Mouse (Mus musculus) kidney, adult 9 months (tissue): ENCODE measurements at regions not wholly inside any gene's neighbourhood (a gene's known extent, or its start where the extent isn't known, plus 50 kb on each side); places are given as distances from the start of the nearest gene placed in this dataset.
A peak's percentile ranks its signal among the peaks of the same experiment; 100 is the strongest.
"Not testable (repeated sequence)": the region's sequence is repeated elsewhere in the genome, so short reads cannot be mapped to it uniquely, and the experiment has no call there.

Experiments used
- DNase-seq: peaks from one replicate; pipeline ENCODE4 v3.0.0; 2022

DNA sequence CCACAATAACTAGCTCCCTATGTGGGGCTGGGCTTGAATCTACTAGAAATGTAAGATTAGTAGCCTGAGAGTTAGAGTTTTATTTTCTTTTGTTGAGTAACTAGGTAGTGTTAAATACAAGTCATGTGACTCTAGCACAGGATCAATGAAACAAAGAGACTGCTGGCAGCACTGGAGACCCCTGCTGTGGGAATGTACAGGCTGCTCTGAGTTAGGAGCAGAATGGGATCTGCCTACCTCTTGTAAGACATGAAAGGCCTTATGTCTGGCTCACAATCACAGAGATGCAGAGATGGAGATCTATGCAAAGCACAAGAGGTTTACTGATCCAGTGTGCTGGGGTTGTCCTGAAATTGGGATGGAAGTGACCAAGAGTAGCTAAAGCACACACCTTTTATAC is 193.9 kb upstream of the Kcnmb2 start:
- DNase-seq = not testable (repeated sequence)

DNA sequence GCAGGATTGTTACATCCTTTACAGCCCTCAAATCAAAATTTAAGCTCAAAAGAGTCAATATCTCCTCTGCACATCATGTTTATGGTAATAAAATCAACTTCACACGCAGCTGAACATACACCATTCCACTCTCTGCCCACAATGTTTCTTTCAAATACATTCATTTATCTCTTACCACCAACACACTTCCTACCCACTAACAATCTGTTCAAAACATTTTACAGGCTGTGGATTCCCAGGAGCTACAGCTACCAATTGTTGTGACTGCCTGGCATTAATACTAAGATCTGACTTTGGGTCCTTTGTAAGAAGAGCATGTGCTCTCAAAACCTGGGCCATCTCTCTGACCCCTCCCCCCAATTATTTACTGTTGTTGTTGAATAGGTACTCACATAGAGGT is 161.0 kb upstream of the Kcnmb2 start:
- no peak for DNase-seq

DNA sequence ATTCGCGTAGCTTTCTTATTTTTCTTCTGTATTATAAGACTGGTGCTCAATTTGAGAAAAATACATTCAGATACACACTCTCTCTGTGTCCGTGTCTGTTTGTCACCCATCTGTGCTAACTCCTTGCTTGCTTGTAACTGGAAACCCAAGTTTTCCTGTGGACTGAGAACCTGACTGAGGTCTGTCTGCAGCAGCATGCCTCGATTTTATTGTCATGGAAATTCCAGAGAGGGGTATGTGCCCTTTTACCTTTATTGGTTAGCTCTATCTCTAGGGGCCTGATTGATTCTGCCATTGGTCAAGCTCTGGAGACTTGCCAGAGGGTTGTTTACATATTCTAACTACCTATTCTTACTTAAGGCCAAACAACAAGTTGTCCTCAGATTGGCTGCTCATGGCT is 146.4 kb upstream of the Kcnmb2 start:
- DNase-seq = no peak

DNA sequence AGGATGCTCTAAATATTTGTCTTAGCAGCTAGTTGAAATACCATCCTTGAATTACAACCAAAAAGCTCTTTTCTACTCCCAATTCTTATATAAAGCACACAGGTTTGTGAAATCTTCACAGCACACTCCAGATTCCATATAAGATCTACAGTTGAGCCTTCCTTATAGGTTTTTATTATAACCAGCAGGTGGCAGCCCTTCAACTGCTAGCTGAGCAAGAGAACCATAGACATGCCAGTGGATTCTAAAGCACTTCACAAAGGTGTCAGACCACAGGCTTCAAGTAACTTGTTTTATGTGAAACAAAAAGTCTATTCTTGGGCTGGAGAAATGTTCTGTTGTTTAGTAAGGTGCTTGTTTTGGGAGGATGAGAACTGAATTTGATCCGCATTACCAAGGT is 133.1 kb upstream of the Kcnmb2 start:
- peak; percentile 16 for DNase-seq

DNA sequence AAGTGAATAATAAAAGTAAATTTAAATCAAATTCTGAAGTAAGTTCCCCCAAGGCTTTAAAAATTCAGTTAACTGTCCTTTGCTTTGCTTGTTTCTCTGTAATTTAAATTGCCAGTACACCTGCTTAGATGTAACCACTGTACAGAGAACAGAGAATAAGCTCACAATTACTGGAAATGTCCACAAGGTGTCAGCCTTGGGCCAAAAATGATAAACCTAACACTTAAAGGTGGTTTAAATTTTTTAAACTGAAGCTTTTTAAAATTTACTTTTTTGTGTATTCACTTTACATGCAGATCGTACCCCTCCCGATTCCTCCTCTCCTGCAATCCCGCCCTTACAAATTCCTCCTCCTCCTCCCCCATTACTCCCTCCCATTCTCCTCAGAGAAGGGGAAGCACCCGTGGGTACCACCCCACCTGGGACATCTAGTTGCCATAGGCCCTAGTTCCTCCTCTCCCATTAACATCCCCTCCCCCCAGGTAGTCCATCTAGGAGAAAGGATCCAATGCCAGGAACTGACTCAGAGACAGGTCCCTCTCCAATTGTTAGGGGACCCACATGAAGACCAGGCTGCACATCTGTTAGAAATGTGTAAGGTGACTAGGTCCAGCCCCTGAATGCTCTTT is 111.9 kb upstream of the Kcnmb2 start:
- peak; percentile 42 for DNase-seq

DNA sequence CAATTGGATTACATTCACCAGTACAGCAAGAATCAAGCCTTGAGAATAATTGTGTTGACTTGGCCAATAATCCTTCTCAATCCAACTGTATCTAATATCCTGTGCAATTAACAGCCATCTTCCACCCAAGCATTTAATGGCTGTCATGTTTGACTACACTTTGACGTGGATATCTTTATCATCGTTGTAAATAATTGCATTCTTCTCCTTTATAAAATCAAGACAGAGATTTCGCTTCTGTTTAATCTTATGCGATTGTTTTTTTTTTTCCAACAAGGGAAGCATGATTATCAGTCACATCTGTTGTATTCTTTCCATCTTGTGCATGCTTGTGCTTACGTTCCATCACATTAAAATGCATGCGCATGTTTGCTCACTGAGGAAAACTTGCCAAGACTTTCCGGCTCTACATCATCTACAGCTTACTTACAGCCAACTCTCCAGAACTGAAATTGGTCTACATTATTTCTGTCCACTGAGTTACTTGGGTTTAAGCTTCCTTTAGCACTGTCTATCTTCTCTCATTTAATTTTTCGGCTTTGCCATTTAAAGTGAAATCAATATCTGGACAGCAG is 108.8 kb upstream of the Kcnmb2 start:
- DNase-seq = no peak

DNA sequence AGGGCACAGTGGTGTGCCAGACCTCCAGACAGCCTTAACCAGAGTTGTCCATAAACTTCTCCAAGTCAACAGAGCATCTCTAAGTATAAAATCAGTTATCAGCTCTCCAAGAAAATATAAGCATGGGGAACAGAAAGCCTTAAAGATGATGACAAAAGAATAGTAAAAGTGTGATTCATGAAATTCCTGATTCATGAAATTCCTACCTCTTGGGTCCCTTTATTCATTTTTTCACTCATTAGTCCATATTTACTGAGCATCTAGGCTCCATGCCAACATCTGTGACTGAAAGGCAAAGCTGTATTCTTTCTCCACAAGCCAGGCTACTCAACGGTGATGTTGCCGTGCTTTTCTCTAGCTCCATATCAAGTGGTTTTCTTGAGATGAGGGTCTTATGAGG is 105.7 kb upstream of the Kcnmb2 start:
- no peak for DNase-seq

DNA sequence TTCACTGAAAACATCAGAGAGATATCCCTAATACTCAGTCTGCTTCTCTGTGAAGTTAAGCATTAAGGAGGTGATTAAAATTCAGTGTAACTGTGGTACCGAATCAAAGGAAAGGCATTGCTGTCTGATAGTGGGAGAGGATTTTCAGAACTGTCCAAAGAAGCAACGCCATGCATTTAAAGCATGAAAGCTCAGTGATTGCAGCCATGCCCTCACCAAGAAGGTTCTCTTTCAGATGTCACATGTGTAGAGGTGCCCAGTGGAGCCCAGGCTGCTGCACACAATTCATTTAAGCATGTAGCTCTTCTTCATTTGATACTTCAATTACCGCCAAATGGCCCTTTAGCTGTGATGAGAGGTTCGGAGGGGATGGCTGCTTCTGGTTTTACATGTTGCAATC is 103.1 kb upstream of the Kcnmb2 start:
- DNase-seq = no peak

DNA sequence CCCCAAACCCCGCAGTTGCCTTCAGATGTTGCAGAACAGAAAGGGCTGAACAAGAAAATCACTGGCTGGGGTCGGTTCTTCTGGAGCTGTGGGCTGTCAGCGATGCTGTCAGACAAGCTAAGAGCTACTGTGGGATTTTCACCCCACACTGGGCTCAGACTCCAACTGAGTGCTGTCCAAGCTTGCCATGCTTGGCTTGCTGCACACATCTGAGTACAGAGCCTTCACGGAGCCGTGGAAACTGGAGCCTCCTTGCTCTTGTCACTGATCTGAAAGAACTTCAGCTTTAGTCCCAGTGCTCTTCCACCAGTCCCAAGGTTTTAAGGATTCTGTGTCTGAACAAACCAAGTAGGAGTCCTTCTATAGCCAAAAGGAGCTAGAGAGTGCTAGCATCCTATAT is 98.3 kb upstream of the Kcnmb2 start:
- DNase-seq = no peak

DNA sequence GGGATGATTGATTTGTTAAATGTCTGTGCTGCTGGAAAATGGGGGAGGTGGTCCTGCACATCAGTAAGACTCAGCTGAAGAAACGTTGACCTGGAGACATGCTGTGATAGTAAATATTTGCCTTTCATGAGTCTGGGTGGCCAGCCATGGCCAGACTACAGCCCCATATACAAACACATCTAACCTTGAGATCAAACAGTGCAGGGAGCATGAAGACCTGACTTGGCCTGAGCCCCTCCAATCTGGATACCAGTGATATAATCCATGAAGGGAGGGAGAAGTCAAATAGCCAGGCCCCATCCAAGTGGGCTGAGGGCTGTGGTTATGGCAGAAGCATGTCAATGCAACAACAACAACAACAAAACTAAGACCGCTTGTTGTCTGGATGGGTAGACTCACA is 94.6 kb upstream of the Kcnmb2 start:
- DNase-seq = no peak

DNA sequence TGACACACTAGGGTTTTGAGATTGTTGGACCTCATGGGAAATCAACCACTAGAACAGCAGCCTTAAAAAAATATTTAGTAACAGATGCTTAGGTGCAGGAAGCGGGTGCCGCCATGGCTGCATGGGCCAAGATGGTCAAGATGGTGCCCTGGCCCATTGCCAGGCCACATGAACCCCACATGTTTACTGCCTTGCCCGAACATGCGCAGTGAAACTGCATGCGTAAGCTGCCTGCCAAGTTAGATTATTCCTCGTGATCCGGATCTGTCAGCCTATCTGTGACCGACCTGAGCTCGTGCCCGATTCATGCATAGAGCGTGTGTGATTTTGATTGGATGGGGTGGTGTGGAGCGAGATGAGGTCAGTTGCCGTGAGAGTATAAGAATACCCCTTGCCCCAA is 93.2 kb upstream of the Kcnmb2 start:
- not testable (repeated sequence) for DNase-seq

DNA sequence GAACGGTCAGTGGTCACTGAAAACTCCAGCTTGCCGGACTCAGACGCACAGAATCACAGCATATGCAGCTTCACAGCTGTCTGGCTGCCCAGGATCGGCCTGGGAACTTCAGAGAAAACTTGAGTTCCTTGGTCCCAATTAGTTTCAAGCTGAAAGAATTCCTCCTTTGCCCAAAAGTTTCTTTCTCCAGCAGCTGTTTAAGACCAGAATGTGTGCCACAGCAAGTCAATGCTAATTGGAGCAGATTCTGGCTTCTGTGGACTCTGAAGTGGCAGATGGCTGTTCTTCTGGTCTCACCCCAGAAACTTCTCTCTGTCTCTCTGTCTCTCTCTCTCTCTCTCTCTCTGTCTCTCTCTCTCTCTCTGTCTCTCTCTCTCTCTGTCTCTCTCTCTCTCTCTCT is 91.1 kb upstream of the Kcnmb2 start:
- no peak for DNase-seq

DNA sequence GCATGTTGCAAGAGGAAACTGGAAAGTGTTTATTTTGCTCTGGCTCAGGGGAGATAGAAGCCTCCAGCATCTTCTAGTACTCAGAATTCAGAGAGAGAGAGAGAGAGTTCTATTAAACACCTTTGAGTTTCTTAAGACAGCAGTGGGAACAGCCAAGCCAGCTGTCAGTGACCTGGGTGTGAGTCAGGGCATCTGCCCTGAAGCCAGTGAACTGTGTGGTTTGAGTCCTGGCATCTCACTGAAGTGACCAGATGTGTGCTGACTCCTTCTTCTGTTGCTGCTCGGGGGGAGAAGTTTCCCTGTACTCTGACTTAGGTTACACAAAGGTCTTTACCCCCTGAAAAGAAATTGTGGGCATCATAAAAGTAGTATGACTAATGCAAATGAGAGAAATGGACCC is 70.4 kb upstream of the Kcnmb2 start:
- no peak for DNase-seq

DNA sequence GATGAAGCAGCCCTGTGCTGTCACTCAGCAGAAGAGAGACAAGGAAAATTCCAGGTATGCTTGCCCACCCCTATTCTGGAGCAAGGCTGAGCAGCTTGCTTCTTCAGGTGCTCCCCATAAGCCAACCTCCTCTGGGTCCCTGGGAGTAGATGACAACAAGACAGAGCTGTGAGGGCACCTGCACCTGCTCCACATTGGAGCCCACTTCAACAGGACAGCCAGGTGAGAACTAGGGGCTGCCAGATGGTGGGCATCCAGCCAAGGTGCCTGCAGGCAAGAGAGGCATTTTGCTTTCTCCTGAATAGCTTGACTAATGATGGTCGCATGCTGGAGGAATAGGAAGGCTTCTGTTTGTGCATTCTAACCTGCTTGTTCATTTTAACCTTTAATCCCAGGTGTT is 61.1 kb upstream of the Kcnmb2 start:
- no peak for DNase-seq

DNA sequence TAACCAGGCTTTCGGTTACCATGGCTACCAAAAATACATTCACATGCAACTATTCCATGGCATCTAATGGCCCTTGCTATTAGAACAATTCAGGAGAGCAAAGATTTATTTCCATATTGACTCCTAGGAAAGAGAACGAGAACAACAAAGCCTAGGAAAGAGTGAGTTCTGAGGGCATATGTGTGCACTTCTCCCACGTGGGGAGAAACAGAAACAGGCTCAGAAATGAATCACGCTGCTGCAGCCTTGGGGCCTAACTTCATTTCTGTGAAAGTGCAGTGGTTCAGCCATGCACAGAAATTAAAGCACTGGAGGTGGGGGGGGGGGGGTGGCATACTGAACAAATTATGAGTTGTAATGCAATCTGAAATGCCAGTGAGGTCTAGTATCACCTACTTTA is 55.2 kb upstream of the Kcnmb2 start:
- no peak for DNase-seq
